Mouse (Mus musculus) heart, adult 2 months (tissue): Measurements from ENCODE around the gene F5.

Experiments
- CTCF ChIP-seq: fragments of 200-600 bp; IDR thresholded peaks from 2 replicates; pipeline ENCODE4 v1.8.1; 2022; ENCODE audit warnings: antibody characterized with exemption, mild to moderate bottlenecking, moderate library complexity
- EP300 ChIP-seq: fragments of 200-500 bp; IDR thresholded peaks from 2 replicates; pipeline ENCODE4 v1.6.1; 2011; ENCODE audit warnings: low read depth, low read length, control low read depth; ENCODE audit not compliant: insufficient read depth
- POLR2A ChIP-seq: fragments of 200-500 bp; IDR thresholded peaks from 2 replicates; pipeline ENCODE4 v1.6.1; 2011; ENCODE audit warnings: mild to moderate bottlenecking, low read depth, low read length, control low read depth; ENCODE audit not compliant: insufficient read depth

GRCm38 (mm10) chr1:164158571-164158970 lies 6.9 kb downstream of the F5 start:
- no peak for TF ChIP-seq CTCF
- no peak for TF ChIP-seq POLR2A
- no peak for TF ChIP-seq EP300
